Mouse (Mus musculus) bone marrow, adult 2 months (tissue): ENCODE results near the gene Gdpd5.

ENCODE experiments used
- CTCF ChIP-seq: fragments of 200-500 bp; IDR thresholded peaks from 2 replicates; pipeline ENCODE4 v1.5.1; 2011; ENCODE audit warnings: low read length, control low read depth; ENCODE audit not compliant: control insufficient read depth, insufficient read depth
- POLR2A ChIP-seq: fragments of 200-500 bp; IDR thresholded peaks from 2 replicates; pipeline ENCODE4 v1.6.1; 2011; ENCODE audit warnings: low read depth, mild to moderate bottlenecking, control low read depth, low read length, borderline replicate concordance; ENCODE audit not compliant: control insufficient read depth

DNA sequence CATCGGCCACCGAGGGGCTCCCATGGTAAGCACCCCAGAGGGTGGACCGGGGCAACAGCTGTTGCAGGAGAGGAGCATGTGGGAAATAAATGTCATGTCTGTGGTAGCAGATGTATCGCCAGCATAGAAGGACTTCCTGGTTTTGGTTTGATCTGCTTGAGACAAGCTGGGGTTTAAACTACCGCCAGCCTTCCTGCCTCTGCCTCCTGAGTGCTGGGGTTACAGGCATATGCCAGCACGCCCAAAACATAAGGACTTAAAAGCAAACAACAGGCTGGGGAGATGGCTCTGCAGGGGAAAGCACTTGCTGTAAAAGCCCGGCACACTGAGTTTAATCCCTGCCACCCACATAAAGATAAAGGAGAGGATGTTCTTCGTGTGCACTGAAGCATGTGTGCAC, 67.8 kb downstream of the Gdpd5 start:
- TF ChIP-seq POLR2A (no peak), CTCF (no peak)
